Mouse (Mus musculus) cortical plate, adult 2 months (tissue): Measurements from ENCODE around the gene Nfil3.

Experiments
- CTCF ChIP-seq: fragments of 200-500 bp; IDR thresholded peaks from 2 replicates; pipeline ENCODE4 v1.5.1; 2011; ENCODE audit warnings: mild to moderate bottlenecking, control low read depth, low read length; ENCODE audit not compliant: insufficient read depth; ENCODE audit errors: extremely low read depth
- POLR2A ChIP-seq: fragments of 200-500 bp; IDR thresholded peaks from 2 replicates; pipeline ENCODE4 v1.6.1; 2011; ENCODE audit warnings: mild to moderate bottlenecking, low read length, control low read depth; ENCODE audit not compliant: insufficient read depth; ENCODE audit errors: extremely low read depth

GRCm38 (mm10) chr13:52944116-52944515, 36.8 kb downstream of the Nfil3 start:
- TF ChIP-seq CTCF (no peak), POLR2A (no peak)
